In genomic region chr19:47343422-47343821, GRCm38 (mm10) we compare ENCODE assay signal across 8 mouse cellular contexts.
DNase-seq lines count a peak whose midpoint lies in the region; ATAC-seq and TF ChIP-seq lines count a peak whose summit lies in the region.

No protein-coding gene starts in this region.

- peaks cover 23% of the 10 kb centered on the region for H3K4me1 ChIP-seq in kidney, embryonic 16.5 days (ENCODE audit: insufficient read depth, low read length)
- no peaks in the 10 kb centered on the region for H3K4me1 ChIP-seq in kidney, adult 2 months (ENCODE audit: control insufficient read depth, insufficient read depth, low read length)
- peaks cover 19% of the 10 kb centered on the region for H3K4me1 ChIP-seq in forebrain, embryonic 15.5 days
- H3K4me1 ChIP-seq in limb, embryonic 14.5 days (ENCODE audit: control insufficient read depth, insufficient read depth, low read length): peaks cover 13% of the 10 kb centered on the region

- TF ChIP-seq CTCF in kidney, adult 2 months (conservative IDR thresholded peaks at IDR 0.05; ENCODE audit: insufficient read depth, insufficient read length, low read depth, low read length): no peak
- no peak for TF ChIP-seq CTCF in brain, embryonic 14.5 days (IDR thresholded peaks at IDR 0.05; ENCODE audit: borderline replicate concordance, extremely low read depth, insufficient read depth, insufficient read length)

- peak overlapping the region; percentile 72 for H3K4me2 ChIP-seq in kidney, embryonic 16.5 days (replicated peaks; ENCODE audit: low read depth, low read length)
- peak overlapping the region; percentile 60 for H3K4me2 ChIP-seq in forebrain, embryonic 15.5 days (replicated peaks)
- H3K4me2 ChIP-seq in limb, embryonic 14.5 days (replicated peaks; ENCODE audit: low read depth, low read length, severe bottlenecking): peak overlapping the region; percentile 67

- peak overlapping the region; percentile 45 for H3K4me3 ChIP-seq in kidney, embryonic 16.5 days (ENCODE audit: low read length)
- H3K4me3 ChIP-seq in kidney, adult 2 months (ENCODE audit: insufficient read depth, low read depth, low read length): no peak overlapping the region
- H3K4me3 ChIP-seq in forebrain, embryonic 15.5 days: peak overlapping the region; percentile 34
- peak overlapping the region; percentile 39 for H3K4me3 ChIP-seq in limb, embryonic 14.5 days (replicated peaks; ENCODE audit: low read length)

- no peaks in the 10 kb centered on the region for H3K9me3 ChIP-seq in kidney, embryonic 16.5 days (ENCODE audit: low read length)
- no peaks in the 10 kb centered on the region for H3K9me3 ChIP-seq in forebrain, embryonic 15.5 days
- H3K9me3 ChIP-seq in limb, embryonic 14.5 days (ENCODE audit: control insufficient read depth, low read length): no peaks in the 10 kb centered on the region

- H3K27ac ChIP-seq in kidney, embryonic 16.5 days (ENCODE audit: low read length): no peak overlapping the region
- no peak overlapping the region for H3K27ac ChIP-seq in kidney, adult 2 months (ENCODE audit: insufficient read depth, low read depth, low read length)
- H3K27ac ChIP-seq in forebrain, embryonic 15.5 days (replicated peaks): no peak overlapping the region
- no peak overlapping the region for H3K27ac ChIP-seq in limb, embryonic 14.5 days (replicated peaks; ENCODE audit: low read depth, low read length)

- peak overlapping the region; percentile 61 for H3K9ac ChIP-seq in kidney, embryonic 16.5 days (replicated peaks; ENCODE audit: low read length)
- H3K9ac ChIP-seq in forebrain, embryonic 15.5 days (replicated peaks): peak overlapping the region; percentile 27
- H3K9ac ChIP-seq in limb, embryonic 14.5 days (ENCODE audit: low read depth, low read length, severe bottlenecking): peak overlapping the region; percentile 51

- WGBS in kidney, embryonic 16.5 days: 5% methylated on average over 39 of the region's 39 CpGs
- 23% methylated on average over 39 of the region's 39 CpGs for WGBS in kidney, adult 2 months
- under 1% methylated on average over 39 of the region's 39 CpGs for WGBS in forebrain, embryonic 15.5 days
- WGBS in limb, embryonic 14.5 days: 0% methylated on average over 15 of the region's 39 CpGs

- no peaks in the 10 kb centered on the region for H3K36me3 ChIP-seq in kidney, embryonic 16.5 days (ENCODE audit: insufficient read depth, low read length)
- H3K36me3 ChIP-seq in kidney, adult 2 months (ENCODE audit: control insufficient read depth, insufficient read depth, low read length): no peaks in the 10 kb centered on the region
- no peaks in the 10 kb centered on the region for H3K36me3 ChIP-seq in forebrain, embryonic 15.5 days
- H3K36me3 ChIP-seq in limb, embryonic 14.5 days (ENCODE audit: control insufficient read depth, insufficient read depth, low read length): no peaks in the 10 kb centered on the region

- ATAC-seq in kidney, embryonic 16.5 days (ENCODE audit: low FRiP score, low TSS enrichment): no peak
- ATAC-seq in forebrain, embryonic 15.5 days (replicated peaks): 0 out of 2 replicates have a peak, but pooled peaks have one; percentile 20
- peak; percentile 10; the same call in 1 of the 2 replicates for ATAC-seq in limb, embryonic 14.5 days (ENCODE audit: low FRiP score, low read depth)

- TF ChIP-seq POLR2A in kidney, adult 2 months (IDR thresholded peaks at IDR 0.05; ENCODE audit: low read depth, low read length): no peak
- no peak for TF ChIP-seq POLR2A in brain, embryonic 14.5 days (IDR thresholded peaks at IDR 0.05; ENCODE audit: borderline replicate concordance, extremely low read depth, insufficient read depth, insufficient read length, poor library complexity, severe bottlenecking)
- TF ChIP-seq POLR2A in limb, embryonic 14.5 days (IDR thresholded peaks at IDR 0.05; ENCODE audit: borderline replicate concordance, extremely low read depth, insufficient read depth, insufficient read length): no peak

- DNase-seq in kidney, adult 2 months: no peak
- peak; percentile 46 for DNase-seq in brain, embryonic 14.5 days (ENCODE audit: low read depth)
- DNase-seq in limb, embryonic 14.5 days (ENCODE audit: low spot score): no peak
- peak; percentile 63 to 65 for DNase-seq in right cerebral cortex, adult 2 months (ENCODE audit: low spot score in 2 of 2)
- no peak for DNase-seq in T-cell, adult 2 months (ENCODE audit: low spot score)
- DNase-seq in kidney, adult 8-10 months: no peak

- peaks cover 19% of the 10 kb centered on the region for H3K27me3 ChIP-seq in kidney, embryonic 16.5 days (ENCODE audit: insufficient read depth, low read length)
- no peaks in the 10 kb centered on the region for H3K27me3 ChIP-seq in kidney, adult 2 months (replicated peaks; ENCODE audit: control insufficient read depth, insufficient read depth, low read length)
- H3K27me3 ChIP-seq in forebrain, embryonic 15.5 days: peaks cover 32% of the 10 kb centered on the region
- H3K27me3 ChIP-seq in limb, embryonic 14.5 days (ENCODE audit: control insufficient read depth, insufficient read depth, low read length): peaks cover 12% of the 10 kb centered on the region; the same call in 1 of the 2 replicates

Comparison
In these comparisons a context has a peak if more than half of its experiments do, and no peak if none do; other contexts are left out.
1. DNase-seq: peak in brain, embryonic 14.5 days (single experiment) and right cerebral cortex, adult 2 months (2 of 2); none in kidney, adult 2 months (single experiment), limb, embryonic 14.5 days (single experiment), T-cell, adult 2 months (single experiment) and kidney, adult 8-10 months (0 of 2).
2. Peak in every context shown above with its lines, with median percentiles within 50 percentile points of each other: H3K4me2 ChIP-seq and H3K9ac ChIP-seq.